Mouse (Mus musculus) midbrain, embryonic 15.5 days (tissue): ENCODE results near the gene Aftph. TPM values are rescaled to one million over a fixed set of nuclear protein-coding genes. Genes with fewer than 3 reads are reported as not detected.

Experiments used
- ATAC-seq: fragments of 200-750 bp; cut with Nextera tagmentation; replicated peaks from 2 replicates; pipeline ENCODE4 v1.8.0; 2017; ENCODE audit warnings: moderate TSS enrichment
- H3K27ac ChIP-seq: fragments of 300-500 bp; sonication (generic); 2 replicates; pipeline ENCODE4 v1.5.1; 2015; ENCODE audit warnings: mild to moderate bottlenecking, inconsistent platforms
- H3K27me3 ChIP-seq: fragments of 300-500 bp; sonication (generic); replicated peaks from 2 replicates; pipeline ENCODE4 v1.6.1; 2015; ENCODE audit warnings: inconsistent platforms
- H3K36me3 ChIP-seq: fragments of 300-500 bp; sonication (generic); replicated peaks from 2 replicates; pipeline ENCODE4 v1.6.1; 2015; ENCODE audit warnings: inconsistent platforms
- H3K4me1 ChIP-seq: fragments of 300-500 bp; sonication (generic); 2 replicates; pipeline ENCODE4 v1.6.1; 2015; ENCODE audit warnings: inconsistent platforms
- H3K4me2 ChIP-seq: fragments of 300-500 bp; sonication (generic); 2 replicates; pipeline ENCODE4 v1.6.1; 2015; ENCODE audit warnings: inconsistent platforms, mild to moderate bottlenecking, moderate library complexity
- H3K4me3 ChIP-seq: fragments of 300-500 bp; sonication (generic); 2 replicates; pipeline ENCODE4 v1.5.1; 2015; ENCODE audit warnings: mild to moderate bottlenecking, inconsistent platforms
- H3K9ac ChIP-seq: fragments of 300-500 bp; sonication (generic); 2 replicates; pipeline ENCODE4 v1.6.1; 2015; ENCODE audit warnings: mild to moderate bottlenecking, inconsistent platforms
- H3K9me3 ChIP-seq: fragments of 300-500 bp; sonication (generic); 2 replicates; pipeline ENCODE4 v1.6.1; 2016; ENCODE audit warnings: inconsistent platforms
- WGBS: fragments of 180-500 bp; shearing (Covaris S2); methylation state at CpG from one replicate; pipeline ENCODE4 v1.1.7; 2015; ENCODE audit warnings: mixed read lengths; 5-methylcytosine and 5-hydroxymethylcytosine counted together
- polyA plus RNA-seq: library from polyadenylated mRNA; unstranded; fragments of >200 nt; fragmentation: Nextera tagmentation; extraction: Ambion mirVana; gene quantifications from 2 replicates; pipeline ENCODE4 v1.2.1, GENCODE M21; 2015

The Aftph gene
- polyA plus RNA-seq = 35.0 and 35.9 TPM in 2 replicates

GRCm38 (mm10) chr11:20741201-20742100 lies at the start of gene Aftph:
Gene Aftph, minus strand, starts transcription at chr11:20741589.
- Histone ChIP-seq H3K4me3 (peak within 1 kb of the TSS; percentile 92), H3K9ac (peak within 1 kb of the TSS; percentile 73), H3K27me3 (no peaks in the 10 kb centered on the region), H3K27ac (peak within 1 kb of the TSS; percentile 91), H3K9me3 (no peaks in the 10 kb centered on the region), H3K36me3 (no peaks in the 10 kb centered on the region), H3K4me1 (peaks cover 9% of the 10 kb centered on the region), H3K4me2 (peak within 1 kb of the TSS; percentile 73)
- peak; percentile 99 for ATAC-seq
- under 1% methylated on average over 40 of the region's 81 CpGs for WGBS

- no peaks in the 10 kb centered on the region for H3K4me1 ChIP-seq
- no peaks in the 10 kb centered on the region for H3K36me3 ChIP-seq
- H3K9me3 ChIP-seq = no peaks in the 10 kb centered on the region
- no peak overlapping the region for H3K9ac ChIP-seq
- no peak for ATAC-seq
- WGBS = 51% methylated on average over 1 of the region's 1 CpGs
- H3K27me3 ChIP-seq = 0 out of 2 replicates have a peak, but pooled peaks cover 3% of the 10 kb centered on the region
- no peak overlapping the region for H3K4me3 ChIP-seq
- no peak overlapping the region for H3K4me2 ChIP-seq
- H3K27ac ChIP-seq = no peak overlapping the region
Observed at GRCm38 (mm10) chr11:20789015-20789414, 47.6 kb upstream of the Aftph start.

- 85% methylated on average over 3 of the region's 3 CpGs for WGBS
- H3K4me3 ChIP-seq = no peak overlapping the region
- H3K27me3 ChIP-seq = 0 out of 2 replicates have a peak, but pooled peaks cover 3% of the 10 kb centered on the region
- no peak overlapping the region for H3K27ac ChIP-seq
- H3K36me3 ChIP-seq = no peaks in the 10 kb centered on the region
- H3K9me3 ChIP-seq = no peaks in the 10 kb centered on the region
- H3K4me1 ChIP-seq = no peaks in the 10 kb centered on the region
- no peak for ATAC-seq
- no peak overlapping the region for H3K9ac ChIP-seq
- H3K4me2 ChIP-seq = no peak overlapping the region
Observed at GRCm38 (mm10) chr11:20788070-20788469, 46.7 kb upstream of the Aftph start.

GRCm38 (mm10) chr11:20786191-20786590 lies 44.8 kb upstream of the Aftph start:
- Histone ChIP-seq H3K4me2 (no peak overlapping the region), H3K4me1 (no peaks in the 10 kb centered on the region), H3K36me3 (no peaks in the 10 kb centered on the region), H3K27me3 (no peaks in the 10 kb centered on the region), H3K9me3 (no peaks in the 10 kb centered on the region), H3K4me3 (no peak overlapping the region), H3K9ac (no peak overlapping the region), H3K27ac (no peak overlapping the region)
- 65% methylated on average over 2 of the region's 2 CpGs for WGBS
- no peak for ATAC-seq

- Histone ChIP-seq H3K4me1 (no peaks in the 10 kb centered on the region), H3K27me3 (no peaks in the 10 kb centered on the region), H3K4me3 (no peak overlapping the region), H3K36me3 (no peaks in the 10 kb centered on the region), H3K27ac (no peak overlapping the region), H3K4me2 (no peak overlapping the region), H3K9me3 (no peaks in the 10 kb centered on the region), H3K9ac (no peak overlapping the region)
- WGBS = 82% methylated on average over 1 of the region's 1 CpGs
- ATAC-seq = no peak
Observed at GRCm38 (mm10) chr11:20785186-20785585, 43.8 kb upstream of the Aftph start.

GRCm38 (mm10) chr11:20784776-20785175 lies 43.4 kb upstream of the Aftph start:
- no peak overlapping the region for H3K4me3 ChIP-seq
- H3K9ac ChIP-seq = no peak overlapping the region
- WGBS = 92% methylated on average over 6 of the region's 6 CpGs

GRCm38 (mm10) chr11:20783467-20783866 lies 42.1 kb upstream of the Aftph start:
- H3K9me3 ChIP-seq = no peaks in the 10 kb centered on the region
- no peak for ATAC-seq
- 100% methylated on average over 1 of the region's 1 CpGs for WGBS
- H3K4me3 ChIP-seq = no peak overlapping the region
- no peaks in the 10 kb centered on the region for H3K36me3 ChIP-seq
- H3K27ac ChIP-seq = no peak overlapping the region
- H3K9ac ChIP-seq = no peak overlapping the region
- H3K27me3 ChIP-seq = no peaks in the 10 kb centered on the region
- no peak overlapping the region for H3K4me2 ChIP-seq
- no peaks in the 10 kb centered on the region for H3K4me1 ChIP-seq

More at GRCm38 (mm10) chr11:20784776-20785175, 43.4 kb upstream of the Aftph start:
- Histone ChIP-seq H3K27ac (no peak overlapping the region), H3K4me1 (no peaks in the 10 kb centered on the region), H3K27me3 (no peaks in the 10 kb centered on the region), H3K4me2 (no peak overlapping the region), H3K9me3 (no peaks in the 10 kb centered on the region), H3K36me3 (no peaks in the 10 kb centered on the region)
- ATAC-seq = no peak

- no peak for ATAC-seq
- no peaks in the 10 kb centered on the region for H3K27me3 ChIP-seq
Observed at GRCm38 (mm10) chr11:20782620-20783019, 41.2 kb upstream of the Aftph start.

GRCm38 (mm10) chr11:20780312-20780711 lies 38.9 kb upstream of the Aftph start:
- Histone ChIP-seq H3K4me3 (no peak overlapping the region), H3K27me3 (no peaks in the 10 kb centered on the region), H3K4me2 (no peak overlapping the region), H3K4me1 (no peaks in the 10 kb centered on the region), H3K9me3 (no peaks in the 10 kb centered on the region), H3K9ac (no peak overlapping the region), H3K36me3 (no peaks in the 10 kb centered on the region), H3K27ac (no peak overlapping the region)
- WGBS = 88% methylated on average over 4 of the region's 4 CpGs
- ATAC-seq = no peak

More at GRCm38 (mm10) chr11:20782620-20783019, 41.2 kb upstream of the Aftph start:
- Histone ChIP-seq H3K36me3 (no peaks in the 10 kb centered on the region), H3K9me3 (no peaks in the 10 kb centered on the region), H3K4me2 (no peak overlapping the region), H3K9ac (no peak overlapping the region), H3K27ac (no peak overlapping the region), H3K4me1 (no peaks in the 10 kb centered on the region), H3K4me3 (no peak overlapping the region)
- WGBS = 58% methylated on average over 2 of the region's 2 CpGs

GRCm38 (mm10) chr11:20778861-20779563 lies 37.6 kb upstream of the Aftph start:
- Histone ChIP-seq H3K27me3 (no peaks in the 10 kb centered on the region), H3K4me3 (no peak overlapping the region), H3K36me3 (no peaks in the 10 kb centered on the region), H3K4me2 (no peak overlapping the region), H3K4me1 (no peaks in the 10 kb centered on the region), H3K9me3 (no peaks in the 10 kb centered on the region), H3K9ac (no peak overlapping the region), H3K27ac (no peak overlapping the region)
- WGBS = 95% methylated on average over 3 of the region's 3 CpGs
- no peak for ATAC-seq

GRCm38 (mm10) chr11:20778298-20778697 lies 36.9 kb upstream of the Aftph start:
- no peak for ATAC-seq
- 79% methylated on average over 1 of the region's 1 CpGs for WGBS
- H3K4me1 ChIP-seq = no peaks in the 10 kb centered on the region

GRCm38 (mm10) chr11:20776668-20777067 lies 35.3 kb upstream of the Aftph start:
- no peak for ATAC-seq
- Histone ChIP-seq H3K27ac (no peak overlapping the region), H3K4me2 (no peak overlapping the region), H3K4me3 (no peak overlapping the region), H3K9ac (no peak overlapping the region), H3K9me3 (no peaks in the 10 kb centered on the region), H3K36me3 (no peaks in the 10 kb centered on the region), H3K4me1 (no peaks in the 10 kb centered on the region), H3K27me3 (no peaks in the 10 kb centered on the region)

More at GRCm38 (mm10) chr11:20778298-20778697, 36.9 kb upstream of the Aftph start:
- Histone ChIP-seq H3K27me3 (no peaks in the 10 kb centered on the region), H3K4me3 (no peak overlapping the region), H3K36me3 (no peaks in the 10 kb centered on the region), H3K9me3 (no peaks in the 10 kb centered on the region), H3K4me2 (no peak overlapping the region), H3K27ac (no peak overlapping the region), H3K9ac (no peak overlapping the region)
